Mouse (Mus musculus) heart, adult 2 months (tissue): ENCODE measurements around the gene Fndc5. TPM values are rescaled to one million over a fixed set of nuclear protein-coding genes. Genes with fewer than 3 reads are reported as not detected.

Experiments used
- DNase-seq, 2 experiments: peaks; one replicate each; pipeline ENCODE4 v3.0.0; 2021
- H3K27ac ChIP-seq: fragments of 200-600 bp; 2 replicates; pipeline ENCODE4 v1.8.1; 2022
- H3K27me3 ChIP-seq: fragments of 200-500 bp; 2 replicates; pipeline ENCODE4 v1.6.1; 2012; ENCODE audit warnings: mild to moderate bottlenecking, low read length, inconsistent platforms, mixed read lengths; ENCODE audit not compliant: control insufficient read depth, insufficient read depth
- H3K36me3 ChIP-seq: fragments of 200-500 bp; 2 replicates; pipeline ENCODE4 v1.6.1; 2012; ENCODE audit warnings: low read length, inconsistent platforms; ENCODE audit not compliant: control insufficient read depth, insufficient read depth
- H3K4me1 ChIP-seq: fragments of 200-500 bp; 2 replicates; pipeline ENCODE4 v1.6.1; 2011; ENCODE audit warnings: low read length; ENCODE audit not compliant: control insufficient read depth, insufficient read depth
- H3K4me3 ChIP-seq: fragments of 200-600 bp; 2 replicates; pipeline ENCODE4 v1.8.1; 2022
- H3K79me2 ChIP-seq: fragments of 200-500 bp; replicated peaks from 2 replicates; pipeline ENCODE4 v1.6.1; 2012; ENCODE audit warnings: mild to moderate bottlenecking, inconsistent platforms, low read length, moderate library complexity, mixed read lengths; ENCODE audit not compliant: control insufficient read depth, insufficient read depth
- H3K9ac ChIP-seq: fragments of 200-500 bp; 2 replicates; pipeline ENCODE4 v1.6.1; 2012; ENCODE audit warnings: low read depth, mild to moderate bottlenecking, control low read depth, inconsistent platforms, low read length, mixed read lengths
- CTCF ChIP-seq: fragments of 200-600 bp; IDR thresholded peaks from 2 replicates; pipeline ENCODE4 v1.8.1; 2022; ENCODE audit warnings: antibody characterized with exemption, mild to moderate bottlenecking, moderate library complexity
- EP300 ChIP-seq: fragments of 200-500 bp; IDR thresholded peaks from 2 replicates; pipeline ENCODE4 v1.6.1; 2011; ENCODE audit warnings: low read depth, low read length, control low read depth; ENCODE audit not compliant: insufficient read depth
- POLR2A ChIP-seq: fragments of 200-500 bp; IDR thresholded peaks from 2 replicates; pipeline ENCODE4 v1.6.1; 2011; ENCODE audit warnings: mild to moderate bottlenecking, low read depth, low read length, control low read depth; ENCODE audit not compliant: insufficient read depth
- WGBS: fragments of 180-500 bp; shearing (Covaris S2); methylation state at CpG from one replicate; pipeline ENCODE4 v1.1.7; 2018; 5-methylcytosine and 5-hydroxymethylcytosine counted together
- intact Hi-C: fragments of 180-260 bp; cut with DNase I; formaldehyde crosslinking; loops from one replicate; pipeline ENCODE4 v1.15.1; 2025
- polyA plus RNA-seq: library from polyadenylated mRNA; depleted of rRNA; stranded (reverse); fragments of >200 nt; gene quantifications from 2 replicates; pipeline ENCODE4 v1.2.3, GENCODE M21; 2012; rRNA removed
- total RNA-seq, 2 experiments: library from RNA; stranded (reverse); gene quantifications; 2 replicates each; pipeline ENCODE4 v1.2.3; 2021

The Fndc5 gene
- total and polyA plus RNA-seq, 3 experiments = 197 to 388 (median 338) TPM

- Histone ChIP-seq H3K4me1 (peaks cover 3% of the 10 kb centered on the region), H3K79me2 (peaks cover 4% of the 10 kb centered on the region), H3K36me3 (peaks cover 3% of the 10 kb centered on the region; the same call in 1 of the 2 replicates), H3K27ac (no peak overlapping the region), H3K9ac (no peak overlapping the region), H3K27me3 (no peaks in the 10 kb centered on the region), H3K4me3 (peak overlapping the region; percentile 94)
- 42% methylated on average over 5 of the region's 5 CpGs for WGBS
- DNase-seq = no peak
- no peak for TF ChIP-seq POLR2A
- TF ChIP-seq CTCF = no peak
- no peak for TF ChIP-seq EP300
- intact Hi-C loops = loop anchor here (5.0 to 10.0 kb wide), 4 partner anchors 51 to 373 kb away; partner anchors contain the start of genes Bsdc1, Fndc5 and Rnf19b
These were observed 51.4 kb downstream of the Fndc5 start for GRCm38 (mm10) chr4:129188041-129188659.

DNA sequence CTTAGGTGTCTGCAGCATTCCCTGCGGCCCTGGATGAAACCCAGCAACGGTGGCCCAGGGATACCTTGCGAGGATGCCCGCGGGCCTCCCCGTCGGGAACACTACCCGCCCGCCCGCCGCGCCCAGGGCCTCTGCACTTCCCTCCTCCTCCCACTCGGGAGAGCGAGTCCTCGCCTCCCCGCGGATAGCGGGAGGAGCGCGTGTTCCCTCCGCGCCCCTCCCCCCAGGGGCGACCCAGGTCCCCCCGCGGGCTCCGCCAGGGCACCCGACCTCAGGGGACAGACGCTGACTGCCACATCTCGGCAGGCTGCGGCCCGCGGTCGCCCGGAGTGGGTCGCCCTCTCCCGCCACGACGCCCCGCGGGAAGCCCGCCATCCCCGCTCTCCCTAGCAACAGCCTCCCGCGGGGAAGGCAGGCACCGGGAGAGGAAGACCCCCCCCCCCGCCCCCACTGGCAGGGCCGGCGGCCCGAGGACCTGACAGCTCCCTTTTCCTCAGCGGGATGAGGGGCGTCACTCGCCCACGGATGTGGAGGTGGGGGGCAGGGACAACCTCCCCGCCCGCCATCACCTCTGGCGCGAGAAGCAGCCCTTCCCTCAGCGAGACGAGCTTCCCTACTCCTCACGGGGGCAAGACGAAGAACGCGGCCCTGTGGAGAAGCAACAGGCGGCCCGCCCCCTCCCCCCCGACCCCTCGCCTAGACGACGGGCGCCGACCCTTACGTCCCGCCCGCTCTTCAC is 52.2 kb downstream of the Fndc5 start:
- H3K79me2 ChIP-seq = peaks cover 4% of the 10 kb centered on the region
- H3K36me3 ChIP-seq = peaks cover 3% of the 10 kb centered on the region; the same call in 1 of the 2 replicates
- H3K27me3 ChIP-seq = no peaks in the 10 kb centered on the region
- H3K9ac ChIP-seq = peak overlapping the region; percentile 85
- no peak for TF ChIP-seq CTCF
- TF ChIP-seq EP300 = no peak
- no peak for TF ChIP-seq POLR2A
- H3K4me3 ChIP-seq = peak overlapping the region; percentile 94
- peak overlapping the region; percentile 93 for H3K27ac ChIP-seq
- DNase-seq = peak; percentile 73 to 75
- intact Hi-C loops = loop anchor here (5.0 to 10.0 kb wide), 4 partner anchors 52 to 374 kb away; partner anchors contain the start of genes Bsdc1, Fndc5 and Rnf19b
- peaks cover 3% of the 10 kb centered on the region for H3K4me1 ChIP-seq
- under 1% methylated on average over 67 of the region's 74 CpGs for WGBS

DNA sequence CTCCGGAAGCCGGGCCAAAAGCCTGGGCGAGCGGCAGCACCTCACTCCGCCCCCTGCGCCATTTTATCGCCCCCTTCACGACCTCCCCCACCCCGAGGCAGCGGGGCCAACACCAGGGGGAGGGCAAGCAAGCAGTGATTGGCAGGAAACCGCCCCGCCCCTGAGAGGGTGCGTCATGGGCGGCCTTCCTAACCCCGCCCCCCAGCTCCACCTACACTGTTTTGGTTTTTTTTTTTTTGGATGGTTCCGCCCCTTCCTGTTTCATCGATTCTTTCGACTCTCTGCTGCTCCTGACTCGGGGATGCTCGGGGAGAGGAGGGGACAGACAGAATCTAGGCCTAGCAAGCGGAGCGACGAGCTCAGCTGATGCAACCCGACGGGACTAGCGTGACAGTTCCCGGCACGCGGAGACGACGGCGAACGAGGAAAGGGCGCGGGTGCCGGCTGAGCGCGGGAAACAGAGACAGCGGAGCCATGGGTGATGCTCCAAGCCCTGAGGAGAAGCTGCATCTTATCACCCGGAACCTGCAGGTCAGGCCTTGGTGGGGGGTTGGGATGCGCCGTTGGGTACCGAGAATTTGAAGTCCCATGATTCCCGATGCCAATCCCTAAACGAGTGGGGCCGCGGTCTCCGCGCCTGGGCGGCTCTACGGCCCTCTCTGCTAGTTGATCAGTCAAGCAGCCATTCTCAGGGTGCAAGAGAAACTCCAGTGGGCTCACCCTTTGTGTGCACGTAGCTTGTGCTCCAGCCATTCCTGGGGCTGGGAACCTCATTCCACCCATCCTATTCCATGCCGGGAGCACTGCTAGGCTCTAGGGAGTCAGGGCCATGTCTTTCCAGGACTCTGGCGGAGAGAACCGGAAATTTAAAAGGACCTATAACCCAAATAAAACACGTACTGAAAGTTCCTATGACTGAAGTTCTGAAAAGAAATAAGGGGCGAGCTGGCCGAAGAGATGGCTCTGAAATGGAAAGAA is 53.0 kb downstream of the Fndc5 start, which contains the start of the genes S100pbp and Yars:
Gene S100pbp (minus strand): TSS at position 186 of the 978 bp plus-strand sequence.
Gene Yars (plus strand): TSS at position 219 of the 978 bp plus-strand sequence.
- no peaks in the 10 kb centered on the region for H3K27me3 ChIP-seq
- WGBS = under 1% methylated on average over 57 of the region's 58 CpGs
- H3K4me1 ChIP-seq = peaks cover 3% of the 10 kb centered on the region
- H3K79me2 ChIP-seq = peaks cover 4% of the 10 kb centered on the region
- intact Hi-C loops = loop anchor here (5.0 to 10.0 kb wide), 4 partner anchors 53 to 375 kb away; partner anchors contain the start of genes Bsdc1, Fndc5 and Rnf19b
- H3K27ac ChIP-seq = peak within 1 kb of the TSS; percentile 93
- peak; percentile 92 for TF ChIP-seq EP300
- no peak for TF ChIP-seq CTCF
- TF ChIP-seq POLR2A = peak; percentile 69
- peaks cover 3% of the 10 kb centered on the region; the same call in 1 of the 2 replicates for H3K36me3 ChIP-seq
- peak within 1 kb of the TSS; percentile 85 for H3K9ac ChIP-seq
- peak; percentile 97 for DNase-seq
- H3K4me3 ChIP-seq = peak within 1 kb of the TSS; percentile 94

- peak overlapping the region; percentile 64 for H3K9ac ChIP-seq
- peaks cover 3% of the 10 kb centered on the region for H3K4me1 ChIP-seq
- H3K27ac ChIP-seq = peak overlapping the region; percentile 77
- peaks cover 4% of the 10 kb centered on the region for H3K79me2 ChIP-seq
- TF ChIP-seq CTCF (no peak), EP300 (no peak)
- no peak for DNase-seq
- intact Hi-C loops = no loop called here
- WGBS = under 1% methylated on average over 12 of the region's 12 CpGs
- peaks cover 3% of the 10 kb centered on the region; the same call in 1 of the 2 replicates for H3K36me3 ChIP-seq
- peak overlapping the region; percentile 94 for H3K4me3 ChIP-seq
- no peaks in the 10 kb centered on the region for H3K27me3 ChIP-seq
These were observed 53.7 kb downstream of the Fndc5 start for GRCm38 (mm10) chr4:129190538-129190937.

- Histone ChIP-seq H3K36me3 (peaks cover 3% of the 10 kb centered on the region; the same call in 1 of the 2 replicates), H3K27ac (no peak overlapping the region), H3K9ac (no peak overlapping the region), H3K27me3 (no peaks in the 10 kb centered on the region), H3K79me2 (peaks cover 4% of the 10 kb centered on the region), H3K4me1 (peaks cover 3% of the 10 kb centered on the region), H3K4me3 (no peak overlapping the region)
- WGBS = 71% methylated on average over 5 of the region's 5 CpGs
- DNase-seq = no peak
- intact Hi-C loops = no loop called here
- TF ChIP-seq POLR2A (no peak), CTCF (no peak), EP300 (no peak)
These were observed 54.9 kb downstream of the Fndc5 start for GRCm38 (mm10) chr4:129191691-129192090.

Other genes with a start within 250 kb of the Fndc5 start
- 1 to 10 TPM; 2.0 to 3.0 TPM for gene Azin2, start 174.6 kb upstream of the Fndc5 start, total RNA-seq
- 3.2 and 3.7 TPM in 2 replicates for gene Azin2, start 174.6 kb upstream of the Fndc5 start, polyA plus RNA-seq
- 10 to 100 TPM; 63.1 to 70.5 TPM for gene Ak2, start 145.0 kb upstream of the Fndc5 start, total RNA-seq
- gene Ak2, start 145.0 kb upstream of the Fndc5 start, polyA plus RNA-seq = 41.8 and 43.4 TPM in 2 replicates
- 10 to 100 TPM; 27.1 to 28.1 TPM for gene Rnf19b, start 78.7 kb upstream of the Fndc5 start, total RNA-seq
- 21.1 and 24.7 TPM in 2 replicates for gene Rnf19b, start 78.7 kb upstream of the Fndc5 start, polyA plus RNA-seq
- gene Tmem54, start 31.5 kb upstream of the Fndc5 start, total RNA-seq = not detected
- 0.23 TPM in 1 of 2 replicates, not detected in the other for gene Tmem54, start 31.5 kb upstream of the Fndc5 start, polyA plus RNA-seq
- under 1 TPM in 1 of 2 experiments, not detected in 1; 0.14 TPM for gene Hpca, start 15.0 kb upstream of the Fndc5 start, total RNA-seq
- gene Hpca, start 15.0 kb upstream of the Fndc5 start, polyA plus RNA-seq = 0.23 and 0.62 TPM in 2 replicates
- 10 to 100 TPM; 10.2 to 14.2 TPM for gene S100pbp, start 52.7 kb downstream of the Fndc5 start, total RNA-seq
- 6.6 and 13.3 TPM in 2 replicates for gene S100pbp, start 52.7 kb downstream of the Fndc5 start, polyA plus RNA-seq
- 10 to 100 TPM; 26.3 to 29.7 TPM for gene Yars, start 52.8 kb downstream of the Fndc5 start, total RNA-seq
- gene Yars, start 52.8 kb downstream of the Fndc5 start, polyA plus RNA-seq = 10.4 and 18.4 TPM in 2 replicates
- 1 to 10 TPM; 3.2 to 3.7 TPM for gene C77080, start 124.4 kb downstream of the Fndc5 start, total RNA-seq
- 3.8 and 4.4 TPM in 2 replicates for gene C77080, start 124.4 kb downstream of the Fndc5 start, polyA plus RNA-seq
- 10 to 100 TPM; 17.7 to 17.9 TPM for gene Sync, start 150.6 kb downstream of the Fndc5 start, total RNA-seq
- 8.7 and 18.8 TPM in 2 replicates for gene Sync, start 150.6 kb downstream of the Fndc5 start, polyA plus RNA-seq
- gene Rbbp4, start 198.4 kb downstream of the Fndc5 start, total RNA-seq = 10 to 100 TPM; 67.0 to 70.7 TPM
- gene Rbbp4, start 198.4 kb downstream of the Fndc5 start, polyA plus RNA-seq = 16.8 and 34.5 TPM in 2 replicates
- 10 to 100 TPM; 19.5 to 27.2 TPM for gene Zbtb8os, start 198.7 kb downstream of the Fndc5 start, total RNA-seq
- gene Zbtb8os, start 198.7 kb downstream of the Fndc5 start, polyA plus RNA-seq = 9.1 and 13.0 TPM in 2 replicates
- gene Zbtb8a, start 241.1 kb downstream of the Fndc5 start, total RNA-seq = 1 to 10 TPM; 2.5 to 3.5 TPM
- 3.2 and 5.5 TPM in 2 replicates for gene Zbtb8a, start 241.1 kb downstream of the Fndc5 start, polyA plus RNA-seq